Mouse (Mus musculus): ENCODE results near the gene 2310030G06Rik.

Gene 2310030G06Rik

DNA sequence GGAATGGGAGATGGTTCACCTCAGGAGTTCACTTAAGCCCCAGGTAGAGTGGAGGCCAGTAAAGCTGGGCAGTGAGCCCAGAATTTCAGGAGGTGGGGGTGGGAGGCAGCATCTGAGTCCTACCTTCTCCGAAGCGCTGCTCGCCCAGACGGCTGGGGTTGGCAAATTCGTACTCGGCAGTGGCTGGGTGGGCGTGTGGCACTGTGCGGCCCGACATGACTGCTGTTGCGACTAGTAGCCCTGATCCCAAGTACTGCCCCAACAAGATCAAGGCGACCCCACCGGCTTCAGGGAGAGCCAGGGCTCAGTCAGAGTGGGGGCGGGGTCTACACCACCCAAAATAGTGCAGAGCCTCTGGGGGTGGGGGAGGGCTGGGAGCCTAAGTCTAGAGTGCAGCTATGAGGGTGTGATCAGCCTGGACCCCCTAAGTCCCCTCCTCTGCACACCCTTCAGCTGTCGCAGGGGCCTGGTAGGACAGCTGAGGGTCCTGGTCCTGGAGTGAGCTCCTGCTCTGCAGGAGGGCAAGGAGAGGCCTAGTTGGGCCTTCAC is 5.8 kb upstream of the 2310030G06Rik start, which contains the start of gene Hspb2:
Gene Hspb2, minus strand, starts transcription at position 301 of the 549 bp plus-strand sequence.
- Histone ChIP-seq H3K27me3 (ENCODE audit: insufficient read depth, low read length) (peaks cover 48% of the 10 kb centered on the region), H3K4me3 (replicated peaks; ENCODE audit: low read length) (peak within 1 kb of the TSS; percentile 71), H3K36me3 (ENCODE audit: insufficient read depth, low read length) (no peaks in the 10 kb centered on the region), H3K9me3 (ENCODE audit: low read length) (no peaks in the 10 kb centered on the region), H3K4me1 (replicated peaks; ENCODE audit: low read depth, low read length) (peaks cover 36% of the 10 kb centered on the region)
- no peak for TF ChIP-seq POU5F1 (IDR thresholded peaks at IDR 0.05; ENCODE audit: borderline replicate concordance, low read length)
- no peak for TF ChIP-seq CTCF (conservative IDR thresholded peaks at IDR 0.05; ENCODE audit: low read length)
- TF ChIP-seq NANOG (IDR thresholded peaks at IDR 0.05; ENCODE audit: borderline replicate concordance, low read length) = no peak

DNA sequence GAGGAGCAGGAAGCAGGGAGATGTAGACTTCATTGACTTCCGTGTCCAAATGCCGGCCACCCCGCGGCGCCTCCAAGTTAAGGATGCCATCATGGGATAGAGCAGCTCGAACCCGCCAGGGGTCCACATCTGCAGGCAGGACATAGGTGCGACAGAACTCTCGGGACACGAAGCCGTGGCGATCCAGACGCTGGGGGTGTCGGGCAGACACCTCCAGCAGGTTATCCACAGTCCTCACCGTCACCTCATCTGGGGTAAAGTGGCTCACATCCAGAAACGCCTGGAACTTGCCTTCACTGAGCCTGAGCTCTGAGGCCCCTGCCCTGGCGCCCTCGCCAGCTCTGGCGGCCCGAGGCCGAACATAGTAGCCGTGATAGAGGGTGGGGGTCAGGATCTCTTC is 5.0 kb upstream of the 2310030G06Rik start, which contains the start of gene Cryab:
Gene Cryab, plus strand, starts transcription at position 3 of the 400 bp plus-strand sequence.
- Histone ChIP-seq H3K27me3 (ENCODE audit: insufficient read depth, low read length) (peaks cover 51% of the 10 kb centered on the region), H3K4me1 (replicated peaks; ENCODE audit: low read depth, low read length) (peaks cover 42% of the 10 kb centered on the region), H3K9me3 (ENCODE audit: low read length) (no peaks in the 10 kb centered on the region), H3K36me3 (ENCODE audit: insufficient read depth, low read length) (no peaks in the 10 kb centered on the region), H3K4me3 (replicated peaks; ENCODE audit: low read length) (peak within 1 kb of the TSS; percentile 71)
- TF ChIP-seq CTCF (conservative IDR thresholded peaks at IDR 0.05; ENCODE audit: low read length) (no peak), NANOG (IDR thresholded peaks at IDR 0.05; ENCODE audit: borderline replicate concordance, low read length) (no peak), POU5F1 (IDR thresholded peaks at IDR 0.05; ENCODE audit: borderline replicate concordance, low read length) (no peak)

DNA sequence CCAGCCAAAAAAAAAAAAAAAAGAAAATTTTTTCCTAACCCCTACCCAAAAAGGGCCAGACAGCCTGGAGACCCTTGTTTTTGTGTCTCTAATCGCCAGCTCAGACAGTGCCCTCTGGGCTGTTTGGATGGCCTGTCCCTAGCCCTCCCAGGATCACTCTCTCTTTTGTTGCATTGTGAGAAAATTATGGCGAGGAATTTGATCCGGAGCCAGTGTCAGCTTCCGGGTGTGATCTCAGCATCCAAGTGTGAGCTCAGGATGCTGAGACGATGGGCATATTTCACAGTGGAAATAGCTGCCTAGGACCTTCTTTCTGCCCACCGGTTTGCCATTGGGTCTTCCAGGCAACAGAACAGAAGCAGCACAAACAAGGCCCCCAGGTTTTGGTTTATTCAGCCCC is 4.4 kb upstream of the 2310030G06Rik start:
- Histone ChIP-seq H3K27me3 (ENCODE audit: insufficient read depth, low read length) (peaks cover 51% of the 10 kb centered on the region), H3K9me3 (ENCODE audit: low read length) (no peaks in the 10 kb centered on the region), H3K36me3 (ENCODE audit: insufficient read depth, low read length) (no peaks in the 10 kb centered on the region), H3K4me3 (replicated peaks; ENCODE audit: low read length) (peak overlapping the region; percentile 71), H3K4me1 (replicated peaks; ENCODE audit: low read depth, low read length) (peaks cover 48% of the 10 kb centered on the region)
- no peak for TF ChIP-seq POU5F1 (IDR thresholded peaks at IDR 0.05; ENCODE audit: borderline replicate concordance, low read length)

DNA sequence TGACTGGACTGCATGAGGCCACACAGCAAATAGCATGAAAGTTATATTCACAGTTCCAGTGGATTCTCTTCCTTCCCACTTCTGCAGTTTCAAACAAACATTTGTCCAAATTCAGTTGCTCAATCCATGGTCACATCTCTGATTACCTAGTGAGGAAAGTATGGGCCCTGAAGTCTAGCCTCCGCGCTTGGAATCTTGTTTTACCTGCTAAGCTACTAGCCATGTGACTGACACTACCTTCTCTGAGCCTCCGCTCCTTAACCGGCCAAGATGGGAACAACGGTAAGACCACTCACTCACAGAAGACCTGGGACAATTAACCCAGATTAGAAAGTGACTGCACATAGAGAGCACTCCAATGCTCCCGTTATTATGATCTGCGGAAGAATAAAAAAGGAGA is 530 bp downstream of the 2310030G06Rik start:
- H3K36me3 ChIP-seq (ENCODE audit: insufficient read depth, low read length) = 0 out of 2 replicates have a peak, but pooled peaks cover 3% of the 10 kb centered on the region
- no peaks in the 10 kb centered on the region for H3K9me3 ChIP-seq (ENCODE audit: low read length)
- peak overlapping the region; percentile 77 for H3K4me3 ChIP-seq (replicated peaks; ENCODE audit: low read length)
- H3K27me3 ChIP-seq (ENCODE audit: insufficient read depth, low read length) = peaks cover 14% of the 10 kb centered on the region
- H3K4me1 ChIP-seq (replicated peaks; ENCODE audit: low read depth, low read length) = peaks cover 51% of the 10 kb centered on the region
- TF ChIP-seq POU5F1 (IDR thresholded peaks at IDR 0.05; ENCODE audit: borderline replicate concordance, low read length) (no peak), NANOG (IDR thresholded peaks at IDR 0.05; ENCODE audit: borderline replicate concordance, low read length) (no peak), CTCF (conservative IDR thresholded peaks at IDR 0.05; ENCODE audit: low read length) (no peak)

DNA sequence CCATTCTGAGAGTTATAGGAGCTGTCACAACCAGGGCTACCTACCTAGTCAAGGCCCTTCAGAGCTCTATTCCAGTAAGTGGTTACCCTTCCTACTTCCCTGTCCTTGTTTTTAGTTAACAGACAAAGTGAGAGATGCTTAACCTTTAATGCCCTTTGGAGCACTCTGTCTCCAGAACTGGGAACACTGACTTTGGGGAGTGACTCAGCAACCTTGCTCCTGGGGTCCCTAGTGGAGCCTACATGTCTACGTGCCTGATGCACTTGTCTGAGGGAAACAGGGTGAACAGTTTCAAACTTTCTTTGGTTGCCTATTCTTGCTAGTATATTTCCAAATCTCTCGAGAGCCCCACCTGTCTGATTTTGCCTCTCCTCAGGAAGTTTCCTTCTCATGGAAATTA is 3.6 kb downstream of the 2310030G06Rik start:
- Histone ChIP-seq H3K27me3 (ENCODE audit: insufficient read depth, low read length) (peaks cover 4% of the 10 kb centered on the region), H3K4me1 (replicated peaks; ENCODE audit: low read depth, low read length) (peaks cover 72% of the 10 kb centered on the region), H3K4me3 (replicated peaks; ENCODE audit: low read length) (0 out of 2 replicates have a peak overlapping the region, but pooled peaks have one; percentile 5), H3K9me3 (ENCODE audit: low read length) (no peaks in the 10 kb centered on the region), H3K36me3 (ENCODE audit: insufficient read depth, low read length) (0 out of 2 replicates have a peak, but pooled peaks cover 3% of the 10 kb centered on the region)
- no peak for TF ChIP-seq CTCF (conservative IDR thresholded peaks at IDR 0.05; ENCODE audit: low read length)

DNA sequence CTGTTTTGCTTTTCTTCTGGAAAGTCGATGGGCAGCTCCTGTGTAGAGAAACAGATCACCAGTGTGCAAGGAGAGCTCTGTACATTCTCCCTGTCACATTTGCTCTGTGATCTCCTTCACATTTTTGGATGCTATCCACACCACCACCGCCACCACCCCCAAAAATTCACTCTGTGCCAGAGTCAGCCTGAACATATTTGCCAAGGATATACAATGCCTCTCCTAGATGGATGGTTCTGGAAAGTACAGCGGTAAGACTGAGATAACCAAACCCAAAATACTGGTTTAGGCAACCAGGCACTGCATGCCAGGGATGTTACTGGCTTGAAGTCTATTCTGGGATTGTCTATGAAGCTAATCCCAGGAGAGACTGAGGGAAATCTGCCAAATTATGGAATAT is 4.1 kb downstream of the 2310030G06Rik start:
- no peak overlapping the region for H3K4me3 ChIP-seq (replicated peaks; ENCODE audit: low read length)
- H3K27me3 ChIP-seq (ENCODE audit: insufficient read depth, low read length) = peaks cover 4% of the 10 kb centered on the region
- peaks cover 72% of the 10 kb centered on the region for H3K4me1 ChIP-seq (replicated peaks; ENCODE audit: low read depth, low read length)
- H3K36me3 ChIP-seq (ENCODE audit: insufficient read depth, low read length) = 0 out of 2 replicates have a peak, but pooled peaks cover 3% of the 10 kb centered on the region
- no peak for TF ChIP-seq POU5F1 (IDR thresholded peaks at IDR 0.05; ENCODE audit: borderline replicate concordance, low read length)
- no peak for TF ChIP-seq NANOG (IDR thresholded peaks at IDR 0.05; ENCODE audit: borderline replicate concordance, low read length)
- no peak for TF ChIP-seq CTCF (conservative IDR thresholded peaks at IDR 0.05; ENCODE audit: low read length)
- H3K9me3 ChIP-seq (ENCODE audit: low read length) = no peaks in the 10 kb centered on the region

DNA sequence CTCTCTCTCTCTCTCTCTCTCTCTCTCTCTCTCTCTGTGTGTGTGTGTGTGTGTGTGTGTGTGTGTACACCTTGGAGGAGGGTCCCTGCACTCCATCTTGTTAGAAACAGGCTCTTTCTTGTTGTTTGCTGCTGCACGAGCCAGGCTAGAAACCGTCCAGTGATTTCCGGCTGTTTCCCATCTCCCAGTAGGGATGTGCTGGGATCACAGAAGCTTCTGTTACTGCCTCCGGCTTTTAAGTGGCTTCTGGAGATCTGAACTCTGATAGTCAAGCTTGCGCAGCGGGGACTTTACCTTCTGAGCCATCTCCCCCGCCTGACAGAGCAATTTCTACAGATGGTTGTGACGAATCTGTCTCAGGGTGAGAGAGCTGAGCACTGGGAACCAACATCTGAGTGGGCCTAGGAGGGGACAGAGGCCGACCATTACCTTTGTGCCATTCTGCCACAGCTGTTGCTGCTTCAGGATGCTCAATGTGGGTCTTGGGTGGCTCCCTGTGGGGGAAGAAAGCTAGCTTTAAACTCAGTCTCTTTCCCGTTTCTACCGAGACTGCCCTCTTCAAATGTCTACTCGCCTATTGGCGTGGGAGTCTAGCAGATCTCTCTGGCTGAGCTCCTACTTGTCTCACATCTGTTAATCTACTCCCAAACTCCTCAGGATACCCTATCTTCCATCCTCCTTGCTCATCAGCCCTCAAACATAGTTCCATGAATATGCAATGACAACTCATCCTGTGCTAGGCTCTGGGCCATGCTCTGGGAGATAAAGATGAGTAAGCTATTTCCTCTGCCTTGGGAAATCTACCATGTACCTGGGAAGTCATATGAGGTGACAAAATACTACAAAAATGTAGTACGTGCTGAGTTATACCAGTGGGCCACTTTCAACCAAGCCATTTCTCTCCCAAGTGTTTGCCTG is 5.2 kb downstream of the 2310030G06Rik start:
- peaks cover 64% of the 10 kb centered on the region for H3K4me1 ChIP-seq (replicated peaks; ENCODE audit: low read depth, low read length)
- 0 out of 2 replicates have a peak, but pooled peaks cover 3% of the 10 kb centered on the region for H3K36me3 ChIP-seq (ENCODE audit: insufficient read depth, low read length)
- H3K27me3 ChIP-seq (ENCODE audit: insufficient read depth, low read length) = no peaks in the 10 kb centered on the region
- no peaks in the 10 kb centered on the region for H3K9me3 ChIP-seq (ENCODE audit: low read length)
- TF ChIP-seq CTCF (conservative IDR thresholded peaks at IDR 0.05; ENCODE audit: low read length) (no peak), NANOG (IDR thresholded peaks at IDR 0.05; ENCODE audit: borderline replicate concordance, low read length) (no peak), POU5F1 (IDR thresholded peaks at IDR 0.05; ENCODE audit: borderline replicate concordance, low read length) (no peak)
- peak overlapping the region; percentile 53 for H3K4me3 ChIP-seq (replicated peaks; ENCODE audit: low read length)

DNA sequence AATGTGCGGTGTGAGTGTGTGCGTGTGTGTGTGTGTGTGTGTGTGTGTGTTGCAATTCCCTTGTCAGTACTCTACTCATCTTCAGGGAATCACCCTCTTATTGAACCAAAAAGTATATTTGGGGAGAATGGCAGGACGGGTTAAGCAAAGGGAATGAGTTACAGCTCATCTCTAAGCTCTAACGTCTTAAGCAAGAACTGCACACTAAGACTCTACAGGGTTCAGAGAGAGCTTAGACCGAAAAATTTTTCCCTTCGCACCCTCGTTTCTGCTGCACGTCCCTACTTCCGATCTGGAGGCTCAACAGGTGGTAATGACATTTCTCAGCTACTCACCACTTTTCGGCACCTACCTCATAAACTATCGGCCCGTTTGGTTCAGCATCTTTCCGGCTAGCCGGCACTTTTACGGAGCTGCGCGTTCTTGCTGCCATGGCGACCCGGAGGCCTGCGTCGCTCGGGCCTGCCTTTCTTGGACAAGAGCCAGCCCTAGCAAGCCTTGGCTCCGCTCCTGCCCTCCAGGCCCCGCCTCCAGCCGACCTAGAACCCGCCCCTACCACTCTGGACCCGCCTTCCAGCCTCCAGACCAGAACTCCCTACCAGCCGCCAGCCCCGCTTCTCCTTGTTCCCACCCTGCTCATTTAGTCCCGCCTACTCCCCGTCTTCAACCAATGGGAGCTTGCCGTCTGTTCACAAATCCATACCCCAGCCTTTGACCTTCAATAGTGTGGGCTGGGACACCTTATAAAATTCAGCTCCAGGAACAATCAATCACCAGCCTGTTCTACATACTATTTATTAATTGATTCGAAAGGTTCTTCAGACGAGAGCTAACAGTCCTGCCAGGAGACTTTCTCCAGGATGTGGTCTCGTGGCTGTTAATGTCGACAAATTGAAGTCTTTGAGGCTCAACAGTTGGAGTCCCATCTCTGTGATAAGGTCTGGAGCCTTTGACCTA is 7.1 kb downstream of the 2310030G06Rik start, which contains the start of gene Dixdc1:
Gene Dixdc1, minus strand, starts transcription at position 604 of the 957 bp plus-strand sequence.
- peaks cover 61% of the 10 kb centered on the region for H3K4me1 ChIP-seq (replicated peaks; ENCODE audit: low read depth, low read length)
- no peaks in the 10 kb centered on the region for H3K27me3 ChIP-seq (ENCODE audit: insufficient read depth, low read length)
- H3K36me3 ChIP-seq (ENCODE audit: insufficient read depth, low read length) = 0 out of 2 replicates have a peak, but pooled peaks cover 3% of the 10 kb centered on the region
- no peaks in the 10 kb centered on the region for H3K9me3 ChIP-seq (ENCODE audit: low read length)
- TF ChIP-seq NANOG (IDR thresholded peaks at IDR 0.05; ENCODE audit: borderline replicate concordance, low read length) (no peak), CTCF (conservative IDR thresholded peaks at IDR 0.05; ENCODE audit: low read length) (no peak), POU5F1 (IDR thresholded peaks at IDR 0.05; ENCODE audit: borderline replicate concordance, low read length) (no peak)
- H3K4me3 ChIP-seq (replicated peaks; ENCODE audit: low read length) = peak within 1 kb of the TSS; percentile 72
